Mouse (Mus musculus): Measurements from ENCODE around the gene 2610042L04Rik. TPM values are rescaled to one million over a fixed set of nuclear protein-coding genes. Genes with fewer than 3 reads are reported as not detected.
"Not testable (repeated sequence)": the region's sequence is repeated elsewhere in the genome, so short reads cannot be mapped to it uniquely, and the experiment has no call there.

2610042L04Rik gene
- polyA plus RNA-seq, 1 experiment from 2014 or later: 0.59 TPM

GRCm38 (mm10) chr14:4403840-4404239 is 69.3 kb downstream of the 2610042L04Rik start:
- ATAC-seq (ENCODE audit: insufficient number of reproducible peaks, insufficient read depth, low FRiP score, low TSS enrichment, low read depth); H3K4me1 ChIP-seq; H3K9me3 ChIP-seq; H3K4me2 ChIP-seq; H3K4me3 ChIP-seq; H3K36me3 ChIP-seq; H3K27ac ChIP-seq; H3K9ac ChIP-seq; H3K27me3 ChIP-seq: not testable (repeated sequence)

Other genes with a start within 250 kb of the 2610042L04Rik start
- 0.81 and 1.3 TPM in 2 replicates for gene Gm8108, start 224.2 kb upstream of the 2610042L04Rik start, polyA plus RNA-seq (2015; fragmentation: Nextera tagmentation; extraction: Ambion mirVana)
- gene Gm3127, start 169.7 kb upstream of the 2610042L04Rik start, polyA plus RNA-seq (2015; fragmentation: Nextera tagmentation; extraction: Ambion mirVana): not detected in 2 replicates
- 0.58 and 0.81 TPM in 2 replicates for gene Gm2974, start 152.2 kb upstream of the 2610042L04Rik start, polyA plus RNA-seq (2015; fragmentation: Nextera tagmentation; extraction: Ambion mirVana)
- not detected in 2 replicates for gene Gm3138, start 85.1 kb upstream of the 2610042L04Rik start, polyA plus RNA-seq (2015; fragmentation: Nextera tagmentation; extraction: Ambion mirVana)
- not detected in 2 replicates for gene Gm3149, start 17.5 kb upstream of the 2610042L04Rik start, polyA plus RNA-seq (2015; fragmentation: Nextera tagmentation; extraction: Ambion mirVana)
- gene Gm3159, start 62.8 kb downstream of the 2610042L04Rik start, polyA plus RNA-seq (2015; fragmentation: Nextera tagmentation; extraction: Ambion mirVana): not detected in 2 replicates
- gene Gm3164, start 80.7 kb downstream of the 2610042L04Rik start, polyA plus RNA-seq (2015; fragmentation: Nextera tagmentation; extraction: Ambion mirVana): 0.98 TPM in 1 of 2 replicates, not detected in the other
- gene Gm3173, start 96.2 kb downstream of the 2610042L04Rik start, polyA plus RNA-seq (2015; fragmentation: Nextera tagmentation; extraction: Ambion mirVana): not detected in 2 replicates
- gene Gm3182, start 147.0 kb downstream of the 2610042L04Rik start, polyA plus RNA-seq (2015; fragmentation: Nextera tagmentation; extraction: Ambion mirVana): not detected in 2 replicates
- gene Gm3047, start 220.6 kb downstream of the 2610042L04Rik start, polyA plus RNA-seq (2015; fragmentation: Nextera tagmentation; extraction: Ambion mirVana): not detected in 2 replicates

Measured in embryonic facial prominence, embryonic 13.5 days (tissue).